Mouse (Mus musculus) forebrain, postnatal 0 days (tissue): ENCODE measurements around the gene Gal3st3. TPM values are rescaled to one million over a fixed set of nuclear protein-coding genes. Genes with fewer than 3 reads are reported as not detected.

Experiments
- ATAC-seq: fragments of 200-750 bp; cut with Nextera tagmentation; 2 replicates; pipeline ENCODE4 v1.8.0; 2017; ENCODE audit warnings: mild to moderate bottlenecking, moderate library complexity
- DNase-seq: peaks from one replicate; pipeline ENCODE4 v3.0.0-alpha.2; 2015
- H3K27ac ChIP-seq: fragments of 300-500 bp; sonication (generic); 2 replicates; pipeline ENCODE4 v1.5.1; 2014; ENCODE audit warnings: low read depth, mild to moderate bottlenecking, antibody characterized with exemption, low read length, moderate library complexity, mixed read lengths
- H3K27me3 ChIP-seq: fragments of 300-500 bp; sonication (generic); 2 replicates; pipeline ENCODE4 v1.6.1; 2014; ENCODE audit warnings: mild to moderate bottlenecking, low read length, mixed read lengths; ENCODE audit not compliant: insufficient read depth
- H3K36me3 ChIP-seq: fragments of 300-500 bp; sonication (generic); 2 replicates; pipeline ENCODE4 v1.6.1; 2014; ENCODE audit warnings: mild to moderate bottlenecking, moderate library complexity; ENCODE audit not compliant: insufficient read depth
- H3K4me1 ChIP-seq: fragments of 300-500 bp; sonication (generic); 2 replicates; pipeline ENCODE4 v1.6.1; 2014; ENCODE audit warnings: antibody characterized with exemption; ENCODE audit not compliant: insufficient read depth
- H3K4me2 ChIP-seq: fragments of 300-500 bp; sonication (generic); 2 replicates; pipeline ENCODE4 v1.6.1; 2014; ENCODE audit warnings: low read depth, mild to moderate bottlenecking, moderate library complexity
- H3K4me3 ChIP-seq: fragments of 300-500 bp; sonication (generic); 2 replicates; pipeline ENCODE4 v1.5.1; 2014; ENCODE audit warnings: low read depth, low read length, mixed read lengths
- H3K9ac ChIP-seq: fragments of 300-500 bp; sonication (generic); 2 replicates; pipeline ENCODE4 v1.6.1; 2014; ENCODE audit warnings: mild to moderate bottlenecking
- H3K9me3 ChIP-seq: fragments of 300-500 bp; sonication (generic); 2 replicates; pipeline ENCODE4 v1.6.1; 2016; ENCODE audit warnings: low read length
- CTCF ChIP-seq: sonication (generic); IDR thresholded peaks from 2 replicates; pipeline ENCODE4 v1.5.1; 2016; ENCODE audit warnings: antibody characterized with exemption, control low read depth, low read depth
- WGBS: fragments of 180-500 bp; shearing (Covaris S2); extraction: QIAGEN DNeasy Blood & Tissue Kit; methylation state at CpG from one replicate; pipeline ENCODE4 v1.1.7; 2014; 5-methylcytosine and 5-hydroxymethylcytosine counted together
- polyA plus RNA-seq: library from polyadenylated mRNA; unstranded; fragments of >200 nt; fragmentation: Nextera tagmentation; extraction: Ambion mirVana; gene quantifications from 2 replicates; pipeline ENCODE4 v1.2.1, GENCODE M21; 2015
- total RNA-seq: library from RNA; depleted of rRNA; stranded (reverse); fragments of >200 nt; gene quantifications from 2 replicates; pipeline ENCODE4 v1.2.3, GENCODE M21; 2014

Gene Gal3st3
- total and polyA plus RNA-seq, 2 experiments from 2014 or later, result 19.4 to 50.4 TPM

DNA sequence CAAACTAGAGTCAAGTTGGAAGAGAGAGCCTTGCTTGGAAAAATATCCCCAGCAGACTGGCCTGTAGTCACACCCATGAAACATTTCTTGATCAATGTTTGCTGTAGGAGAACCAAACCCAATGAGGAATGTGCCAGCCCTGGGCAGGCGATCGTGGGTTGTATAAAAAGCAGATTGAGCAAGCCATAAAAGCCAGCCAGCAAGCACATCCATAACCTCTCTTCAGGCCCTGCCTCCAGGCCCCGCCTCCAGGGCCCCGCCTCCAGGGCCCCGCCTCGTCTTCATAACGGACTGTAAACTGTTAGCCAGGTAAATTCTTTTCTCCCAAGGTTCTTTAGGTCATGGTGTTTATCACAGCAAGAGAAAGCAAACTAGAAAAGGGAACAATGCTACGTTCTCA is 19.8 kb upstream of the Gal3st3 start:
- peaks cover 64% of the 10 kb centered on the region for H3K36me3 ChIP-seq
- 83% methylated on average over 8 of the region's 8 CpGs for WGBS
- no peak overlapping the region for H3K27ac ChIP-seq
- H3K4me3 ChIP-seq, result no peak overlapping the region
- ATAC-seq, result no peak
- DNase-seq, result no peak
- no peaks in the 10 kb centered on the region for H3K4me1 ChIP-seq
- TF ChIP-seq CTCF, result no peak
- no peak overlapping the region for H3K4me2 ChIP-seq
- no peak overlapping the region for H3K9ac ChIP-seq
- no peaks in the 10 kb centered on the region for H3K9me3 ChIP-seq
- no peaks in the 10 kb centered on the region for H3K27me3 ChIP-seq

DNA sequence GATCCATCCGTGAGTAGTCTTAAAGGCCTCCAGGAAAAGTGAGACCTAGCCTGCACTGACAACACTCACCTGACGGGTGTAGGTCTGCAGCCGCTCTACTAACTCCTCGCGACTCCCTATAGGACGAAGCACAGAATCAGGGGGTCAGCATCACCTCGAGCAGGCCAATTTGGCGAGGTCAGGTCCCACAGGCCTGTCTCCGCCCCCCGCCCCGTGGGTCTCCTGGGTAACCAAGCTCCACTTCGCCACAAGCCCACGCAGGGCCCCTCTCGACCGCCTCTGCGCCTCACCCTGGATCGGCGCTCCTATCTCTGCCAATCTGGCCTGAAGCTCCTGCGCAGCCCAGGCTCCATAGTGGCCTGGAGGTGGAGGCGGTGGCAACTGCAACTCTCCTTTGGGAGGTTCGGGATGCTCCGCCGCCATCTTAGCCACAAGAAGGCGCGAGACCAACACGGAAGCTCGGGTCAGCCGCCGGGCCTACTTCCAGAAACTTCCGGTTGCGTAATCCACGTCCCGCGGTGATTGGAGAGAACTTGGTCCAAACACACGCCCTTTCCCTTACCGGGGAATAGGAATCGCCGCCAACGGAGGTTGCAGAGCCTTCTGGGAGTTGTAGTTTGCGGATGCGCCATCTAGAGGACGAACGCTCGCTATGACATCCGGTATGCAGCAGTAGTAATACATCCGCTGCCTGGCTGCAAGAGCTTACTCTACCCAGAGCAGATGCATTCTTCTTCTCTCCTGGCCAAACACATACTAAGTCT is 3.0 kb upstream of the Gal3st3 start, which contains the start of gene Sf3b2:
Gene Sf3b2, minus strand, starts transcription at position 484 of the 764 bp plus-strand sequence.
- Histone ChIP-seq H3K4me2 (peak within 1 kb of the TSS; percentile 67), H3K27me3 (no peaks in the 10 kb centered on the region), H3K9me3 (no peaks in the 10 kb centered on the region), H3K27ac (peak within 1 kb of the TSS; percentile 90), H3K4me1 (peaks cover 23% of the 10 kb centered on the region), H3K36me3 (peaks cover 25% of the 10 kb centered on the region), H3K4me3 (peak within 1 kb of the TSS; percentile 91), H3K9ac (peak within 1 kb of the TSS; percentile 85)
- DNase-seq, result peak; percentile 100
- peak; percentile 84 for TF ChIP-seq CTCF
- under 1% methylated on average over 46 of the region's 46 CpGs for WGBS
- ATAC-seq, result peak; percentile 98

DNA sequence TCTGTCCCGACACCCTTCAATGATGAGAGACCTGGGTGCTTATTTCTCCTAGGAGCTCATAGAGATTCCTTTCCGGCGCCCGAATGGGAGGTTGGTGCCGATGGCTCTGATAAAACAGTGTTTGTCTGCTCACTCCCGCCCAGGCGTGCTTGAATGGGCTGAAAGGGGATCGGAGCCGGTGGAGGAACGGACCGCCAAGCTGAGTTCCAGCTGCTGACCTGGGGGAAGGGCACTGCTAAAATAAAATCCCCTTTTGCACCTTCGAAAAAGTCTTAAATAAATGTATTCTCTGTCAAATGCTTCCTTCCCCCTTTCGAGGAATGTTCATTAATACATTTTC is 2.4 kb upstream of the Gal3st3 start:
- ATAC-seq (peak; percentile 45), DNase-seq (no peak)
- H3K36me3 ChIP-seq, result peaks cover 19% of the 10 kb centered on the region
- H3K9ac ChIP-seq, result peak overlapping the region; percentile 58
- no peaks in the 10 kb centered on the region for H3K9me3 ChIP-seq
- H3K4me1 ChIP-seq, result peaks cover 23% of the 10 kb centered on the region
- H3K27ac ChIP-seq, result peak overlapping the region; percentile 90
- peak overlapping the region; percentile 67 for H3K4me2 ChIP-seq
- peak overlapping the region; percentile 91 for H3K4me3 ChIP-seq
- H3K27me3 ChIP-seq, result no peaks in the 10 kb centered on the region
- 4% methylated on average over 13 of the region's 13 CpGs for WGBS
- no peak for TF ChIP-seq CTCF

DNA sequence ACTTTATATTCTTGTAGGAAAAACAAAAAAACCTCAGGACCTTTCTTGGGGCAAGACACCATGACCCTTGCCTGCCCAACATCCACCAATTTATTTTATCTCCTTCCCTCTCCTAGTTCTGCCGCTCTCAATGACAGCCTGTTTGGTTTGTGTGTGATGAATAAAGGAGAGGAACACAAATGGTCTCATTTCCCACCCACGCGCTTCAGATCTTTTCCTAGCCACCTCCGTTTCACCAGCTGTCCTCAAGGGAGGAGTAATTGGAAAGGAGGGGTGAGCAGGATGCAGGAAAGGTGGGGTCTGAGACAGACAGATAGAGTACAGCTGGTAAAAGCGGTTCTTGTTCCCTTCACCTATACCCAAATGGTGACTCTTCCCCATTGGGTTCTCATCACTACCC is 1.5 kb upstream of the Gal3st3 start:
- no peaks in the 10 kb centered on the region for H3K9me3 ChIP-seq
- peaks cover 11% of the 10 kb centered on the region for H3K36me3 ChIP-seq
- no peak overlapping the region for H3K27ac ChIP-seq
- H3K4me2 ChIP-seq, result no peak overlapping the region
- no peak for TF ChIP-seq CTCF
- ATAC-seq, result no peak
- no peak for DNase-seq
- H3K4me3 ChIP-seq, result no peak overlapping the region
- peaks cover 23% of the 10 kb centered on the region for H3K4me1 ChIP-seq
- 83% methylated on average over 5 of the region's 5 CpGs for WGBS
- no peak overlapping the region for H3K9ac ChIP-seq
- H3K27me3 ChIP-seq, result no peaks in the 10 kb centered on the region

DNA sequence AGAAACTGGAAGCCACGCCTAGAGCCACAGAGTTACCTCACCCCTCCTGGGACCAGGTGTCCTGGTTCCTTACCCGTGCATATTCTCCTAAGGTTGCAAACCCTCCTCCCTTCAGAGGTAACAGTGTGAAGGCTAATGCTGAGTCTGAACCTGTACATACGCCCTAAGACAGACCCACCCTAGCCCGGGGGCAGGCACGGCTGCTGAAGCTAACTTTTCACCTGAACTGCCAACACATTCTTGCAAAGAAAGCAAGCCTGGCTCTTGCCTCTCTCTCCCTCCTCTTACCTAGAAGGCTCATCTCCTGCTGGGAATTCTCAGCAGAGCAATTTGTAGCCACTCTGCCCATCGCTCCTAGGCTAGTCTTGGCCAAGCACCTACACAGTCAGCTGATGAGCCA is 2.5 kb downstream of the Gal3st3 start:
- Histone ChIP-seq H3K4me1 (peaks cover 16% of the 10 kb centered on the region), H3K9ac (no peak overlapping the region), H3K4me2 (no peak overlapping the region), H3K36me3 (peaks cover 27% of the 10 kb centered on the region), H3K9me3 (no peaks in the 10 kb centered on the region), H3K27ac (no peak overlapping the region), H3K4me3 (no peak overlapping the region), H3K27me3 (no peaks in the 10 kb centered on the region)
- 92% methylated on average over 6 of the region's 6 CpGs for WGBS
- TF ChIP-seq CTCF, result no peak
- DNase-seq (no peak), ATAC-seq (no peak)

DNA sequence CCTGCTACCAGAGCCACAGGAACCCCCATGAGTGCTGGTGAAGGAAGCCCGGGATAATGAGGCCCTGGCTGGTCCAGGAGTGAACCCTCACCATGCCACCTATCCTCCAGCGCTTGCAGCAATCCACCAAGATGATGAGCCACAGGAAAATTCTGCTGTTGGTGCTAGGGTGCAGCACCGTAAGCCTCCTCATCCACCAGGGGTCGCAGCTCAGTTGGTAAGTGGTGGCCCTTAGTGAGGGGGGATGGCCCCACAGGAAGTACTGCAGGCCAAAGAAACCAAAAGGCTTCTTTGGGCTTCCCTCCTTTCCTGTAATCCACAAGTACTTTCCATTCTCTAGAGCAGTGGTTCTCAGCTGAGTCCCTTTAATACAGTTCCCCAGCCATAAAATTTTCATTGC is 4.3 kb downstream of the Gal3st3 start:
- no peak overlapping the region for H3K4me2 ChIP-seq
- WGBS, result 29% methylated on average over 4 of the region's 4 CpGs
- H3K27me3 ChIP-seq, result no peaks in the 10 kb centered on the region
- H3K4me3 ChIP-seq, result no peak overlapping the region
- no peak overlapping the region for H3K27ac ChIP-seq
- H3K9me3 ChIP-seq, result no peaks in the 10 kb centered on the region
- no peak for ATAC-seq
- no peak overlapping the region for H3K9ac ChIP-seq
- DNase-seq, result peak; percentile 24
- peaks cover 43% of the 10 kb centered on the region for H3K36me3 ChIP-seq
- peak; percentile 71 for TF ChIP-seq CTCF
- peaks cover 8% of the 10 kb centered on the region for H3K4me1 ChIP-seq

DNA sequence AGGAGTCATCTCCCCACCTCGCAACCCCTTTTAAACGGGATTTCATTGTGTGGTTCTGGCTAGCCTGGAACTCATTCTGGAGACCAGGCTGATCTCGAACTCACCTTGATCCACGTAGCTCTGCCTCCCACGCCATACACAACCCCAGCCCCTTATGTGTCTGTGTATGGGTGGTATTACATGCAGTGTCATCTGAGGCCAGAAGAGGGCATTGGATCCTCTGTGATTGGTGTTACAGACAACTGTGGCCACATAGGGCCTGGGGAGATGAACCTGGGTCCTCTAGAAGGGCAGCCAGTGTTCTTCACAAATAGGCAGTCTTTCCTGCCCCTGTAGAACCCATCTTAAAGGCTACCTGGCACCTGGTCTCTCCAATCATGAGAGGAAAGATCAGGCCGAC is 8.1 kb downstream of the Gal3st3 start:
- Histone ChIP-seq H3K27ac (no peak overlapping the region), H3K4me2 (no peak overlapping the region), H3K9ac (no peak overlapping the region), H3K9me3 (no peaks in the 10 kb centered on the region), H3K36me3 (peaks cover 49% of the 10 kb centered on the region), H3K27me3 (no peaks in the 10 kb centered on the region), H3K4me3 (no peak overlapping the region), H3K4me1 (no peaks in the 10 kb centered on the region)
- DNase-seq (peak; percentile 12), ATAC-seq (0 out of 2 replicates have a peak, but pooled peaks have one; percentile 36)
- peak; percentile 49 for TF ChIP-seq CTCF
- 85% methylated on average over 6 of the region's 6 CpGs for WGBS
